Mouse (Mus musculus) stomach, postnatal 0 days (tissue): ENCODE data around the gene 2010003K11Rik.

Source experiments
- CTCF ChIP-seq: IDR thresholded peaks from 2 replicates; pipeline ENCODE4 v1.5.1; 2016; ENCODE audit warnings: antibody characterized with exemption, low read depth, mild to moderate bottlenecking, moderate library complexity
- EP300 ChIP-seq: optimal IDR thresholded peaks from 2 replicates; pipeline ENCODE3; 2016; ENCODE audit warnings: antibody characterized with exemption

GRCm38 (mm10) chr19:4474739-4475138 lies 23.6 kb downstream of the 2010003K11Rik start:
- TF ChIP-seq CTCF, result no peak
- no peak for TF ChIP-seq EP300
